Mouse (Mus musculus) MEL (cell line): ENCODE data around the gene Gzme. TPM values are rescaled to one million over a fixed set of nuclear protein-coding genes. Genes with fewer than 3 reads are reported as not detected.
"Not testable (repeated sequence)": the region's sequence is repeated elsewhere in the genome, so short reads cannot be mapped to it uniquely, and the experiment has no call there.

ENCODE experiments used
- DNase-seq: peaks from one replicate; pipeline ENCODE4 v3.0.0; 2011; ENCODE audit warnings: low read depth, low spot score
- H3K27ac ChIP-seq: 2 replicates; pipeline ENCODE4 v1.5.1; 2012; ENCODE audit warnings: low read depth, mild to moderate bottlenecking, control low read depth, low read length, moderate library complexity; ENCODE audit not compliant: control insufficient read depth
- H3K27me3 ChIP-seq, 2 experiments: fragments of 150-350 bp in 1 of 2; sonication (generic) in 1 of 2; 2 replicates each; pipeline ENCODE4 v1.6.1; 2012; ENCODE audit warnings: low read length in 2 of 2, mild to moderate bottlenecking in 2 of 2, improper control_type of control experiment in 1 of 2, moderate library complexity in 1 of 2; ENCODE audit not compliant: insufficient read depth in 2 of 2, control insufficient read depth in 1 of 2
- H3K36me3 ChIP-seq, 2 experiments: 2 replicates each; pipeline ENCODE4 v1.6.1; 2012 to 2014; ENCODE audit warnings: low read length in 2 of 2, improper control_type of control experiment in 1 of 2, inconsistent platforms in 1 of 2, mild to moderate bottlenecking in 1 of 2; ENCODE audit not compliant: insufficient read depth in 2 of 2, control insufficient read depth in 1 of 2
- H3K4me1 ChIP-seq, 2 experiments: fragments of 150-350 bp in 1 of 2; sonication (generic) in 1 of 2; 2 replicates each; pipeline ENCODE4 v1.6.1; 2012; ENCODE audit warnings: low read length in 2 of 2, improper control_type of control experiment in 1 of 2, mild to moderate bottlenecking in 1 of 2; ENCODE audit not compliant: insufficient read depth in 2 of 2, control insufficient read depth in 1 of 2
- H3K4me3 ChIP-seq, 2 experiments: fragments of 150-350 bp in 1 of 2; sonication (generic) in 1 of 2; 2 replicates each; pipeline ENCODE4 v1.5.1; 2012; ENCODE audit warnings: low read depth in 2 of 2, low read length in 2 of 2, mild to moderate bottlenecking in 2 of 2, moderate library complexity in 2 of 2, control low read depth in 1 of 2, improper control_type of control experiment in 1 of 2; ENCODE audit not compliant: control insufficient read depth in 1 of 2, insufficient read depth in 1 of 2
- H3K79me2 ChIP-seq: 2 replicates; pipeline ENCODE4 v1.6.1; 2012; ENCODE audit warnings: mild to moderate bottlenecking, low read length, moderate library complexity; ENCODE audit not compliant: control insufficient read depth, poor library complexity, insufficient read depth
- H3K9ac ChIP-seq: 2 replicates; pipeline ENCODE4 v1.6.1; 2012; ENCODE audit warnings: low read depth, mild to moderate bottlenecking, control low read depth, low read length, moderate library complexity; ENCODE audit not compliant: control insufficient read depth, poor library complexity, severe bottlenecking
- H3K9me3 ChIP-seq: fragments of 150-350 bp; sonication (generic); replicated peaks from 2 replicates; pipeline ENCODE4 v1.6.1; 2012; ENCODE audit warnings: mild to moderate bottlenecking, low read length, improper control_type of control experiment, moderate library complexity; ENCODE audit not compliant: insufficient read depth
- CTCF ChIP-seq, 3 experiments: IDR thresholded peaks in 2 of 3; conservative IDR thresholded peaks in 1 of 3; 2 replicates each; pipeline ENCODE4 v1.5.1; 2011 to 2012; ENCODE audit warnings: low read length in 3 of 3, low read depth in 2 of 3, mild to moderate bottlenecking in 2 of 3, improper control_type of control experiment in 1 of 3, inconsistent platforms in 1 of 3, mixed read lengths in 1 of 3, moderate library complexity in 1 of 3; ENCODE audit not compliant: control insufficient read depth in 1 of 3, insufficient read depth in 1 of 3, poor library complexity in 1 of 3, severe bottlenecking in 1 of 3
- ELF1 ChIP-seq: IDR thresholded peaks from 2 replicates; pipeline ENCODE4 v1.6.1; 2014; ENCODE audit warnings: low read depth, mild to moderate bottlenecking, inconsistent platforms, low read length, improper control_type of control experiment, moderate library complexity
- EP300 ChIP-seq, 2 experiments: IDR thresholded peaks; 2 replicates each; pipeline ENCODE4 v1.6.1; 2011; ENCODE audit warnings: improper control_type of control experiment in 2 of 2, low read length in 2 of 2, low read depth in 1 of 2, mild to moderate bottlenecking in 1 of 2
- GABPA ChIP-seq: IDR thresholded peaks from 2 replicates; pipeline ENCODE4 v1.6.1; 2012; ENCODE audit warnings: low read depth, mild to moderate bottlenecking, inconsistent platforms, low read length, improper control_type of control experiment, moderate library complexity
- GATA1 ChIP-seq: IDR thresholded peaks from 2 replicates; pipeline ENCODE4 v1.6.1; 2011; ENCODE audit warnings: low read depth, low read length, improper control_type of control experiment
- KAT2A ChIP-seq: conservative IDR thresholded peaks from 2 replicates; pipeline ENCODE4 v1.6.1; 2012; ENCODE audit warnings: low read depth, low read length, improper control_type of control experiment, inconsistent platforms
- MAFK ChIP-seq: IDR thresholded peaks from 2 replicates; pipeline ENCODE4 v1.6.1; 2011; ENCODE audit warnings: low read depth, mild to moderate bottlenecking, low read length, improper control_type of control experiment, borderline replicate concordance
- MAX ChIP-seq: IDR thresholded peaks from 2 replicates; pipeline ENCODE4 v1.6.1; 2011; ENCODE audit warnings: low read length, improper control_type of control experiment
- MEF2A ChIP-seq: IDR thresholded peaks from 2 replicates; pipeline ENCODE4 v1.6.1; 2014; ENCODE audit warnings: low read depth, mild to moderate bottlenecking, inconsistent platforms, low read length, improper control_type of control experiment; ENCODE audit not compliant: poor library complexity, insufficient replicate concordance, severe bottlenecking; ENCODE audit errors: extremely low read depth
- NRF1 ChIP-seq: IDR thresholded peaks from 2 replicates; pipeline ENCODE4 v1.6.1; 2014; ENCODE audit warnings: low read depth, mild to moderate bottlenecking, inconsistent platforms, low read length, improper control_type of control experiment, moderate library complexity; ENCODE audit not compliant: poor library complexity, insufficient read depth, severe bottlenecking
- POLR2A ChIP-seq, 2 experiments: IDR thresholded peaks; 2 replicates each; pipeline ENCODE4 v1.6.1; 2011 to 2012; ENCODE audit warnings: low read length in 2 of 2, mild to moderate bottlenecking in 2 of 2, control low read depth in 1 of 2, improper control_type of control experiment in 1 of 2, low read depth in 1 of 2, moderate library complexity in 1 of 2; ENCODE audit not compliant: control insufficient read depth in 1 of 2, insufficient read depth in 1 of 2, poor library complexity in 1 of 2
- POLR2AphosphoS5 ChIP-seq: IDR thresholded peaks from 2 replicates; pipeline ENCODE4 v1.6.1; 2012; ENCODE audit warnings: low read depth, borderline replicate concordance, mild to moderate bottlenecking, inconsistent platforms, low read length, moderate library complexity, mixed read lengths
- SMC3 ChIP-seq: IDR thresholded peaks from 2 replicates; pipeline ENCODE4 v1.6.1; 2011; ENCODE audit warnings: low read depth, low read length, improper control_type of control experiment
- USF2 ChIP-seq, 2 experiments: IDR thresholded peaks; 2 replicates each; pipeline ENCODE4 v1.6.1; 2011 to 2012; ENCODE audit warnings: improper control_type of control experiment in 2 of 2, low read length in 2 of 2, borderline replicate concordance in 1 of 2, inconsistent platforms in 1 of 2, low read depth in 1 of 2, mild to moderate bottlenecking in 1 of 2; ENCODE audit not compliant: insufficient read depth in 1 of 2
- ZC3H11A ChIP-seq: IDR thresholded peaks from 2 replicates; pipeline ENCODE4 v1.6.1; 2012; ENCODE audit warnings: low read depth, mild to moderate bottlenecking, inconsistent platforms, low read length, improper control_type of control experiment
- ZMIZ1 ChIP-seq: IDR thresholded peaks from 2 replicates; pipeline ENCODE4 v1.6.1; 2012; ENCODE audit warnings: low read depth, mild to moderate bottlenecking, inconsistent platforms, low read length, improper control_type of control experiment, moderate library complexity
- polyA plus RNA-seq, 2 experiments: library from polyadenylated mRNA; stranded (reverse) in 1 of 2; unstranded in 1 of 2; fragments of >175 nt in 1 of 2; fragments of >200 nt in 1 of 2; gene quantifications; 2 replicates each; pipeline versions ENCODE4 v1.2.1 to v1.2.4; 2012; ENCODE audit warnings: low replicate concordance in 2 of 2, low read depth in 1 of 2; ENCODE audit not compliant: insufficient read length in 2 of 2, insufficient read depth in 1 of 2, missing spikeins in 1 of 2
- total RNA-seq: library from RNA; depleted of rRNA; stranded (reverse); fragments of 300-350 nt; gene quantifications from 2 replicates; pipeline ENCODE4 v1.2.3, GENCODE M21; 2012

Gzme gene
- total and polyA plus RNA-seq, 3 experiments, result not detected

GRCm38 (mm10) chr14:56155340-56155739 lies 34.9 kb upstream of the Gzme start:
- no peak overlapping the region for H3K9ac ChIP-seq
- no peak for TF ChIP-seq ELF1
- TF ChIP-seq MAX, result no peak
- TF ChIP-seq POLR2AphosphoS5, result no peak
- TF ChIP-seq ZC3H11A, result no peak
- TF ChIP-seq CTCF (IDR thresholded peaks at IDR 0.05 in 2 of 3, conservative IDR thresholded peaks at IDR 0.05 in 1 of 3; ENCODE audit: control insufficient read depth in 1 of 3, insufficient read depth in 1 of 3, low read depth in 2 of 3, low read length in 3 of 3, poor library complexity in 1 of 3, severe bottlenecking in 1 of 3), result peak; percentile 55 to 65 (median 57)
- TF ChIP-seq SMC3, result peak; percentile 25
- no peak for TF ChIP-seq ZMIZ1
- no peak for TF ChIP-seq KAT2A
- no peak for TF ChIP-seq NRF1
- no peak for TF ChIP-seq MEF2A
- TF ChIP-seq POLR2A (IDR thresholded peaks at IDR 0.05; ENCODE audit: control insufficient read depth in 1 of 2, insufficient read depth in 1 of 2, low read depth in 1 of 2, low read length in 2 of 2, poor library complexity in 1 of 2), result no peak
- no peak for TF ChIP-seq GATA1
- no peak for TF ChIP-seq EP300 (IDR thresholded peaks at IDR 0.05; ENCODE audit: low read depth in 1 of 2, low read length in 2 of 2)
- TF ChIP-seq GABPA, result no peak
- no peak for TF ChIP-seq MAFK
- no peak for TF ChIP-seq USF2 (IDR thresholded peaks at IDR 0.05; ENCODE audit: borderline replicate concordance in 1 of 2, insufficient read depth in 1 of 2, low read depth in 1 of 2, low read length in 2 of 2)
- no peak overlapping the region for H3K27ac ChIP-seq
- H3K4me1 ChIP-seq, result no peaks in the 10 kb centered on the region
- H3K36me3 ChIP-seq, result no peaks in the 10 kb centered on the region
- peak; percentile 29 for DNase-seq
- peaks cover 0 to 3% of the 10 kb centered on the region in 2 experiments; a peak in 2 of 4 replicates for H3K27me3 ChIP-seq
- H3K79me2 ChIP-seq, result no peaks in the 10 kb centered on the region
- no peaks in the 10 kb centered on the region for H3K9me3 ChIP-seq
- H3K4me3 ChIP-seq, result no peak overlapping the region

GRCm38 (mm10) chr14:56133675-56134074 lies 13.2 kb upstream of the Gzme start:
- H3K4me1 ChIP-seq, H3K4me3 ChIP-seq, H3K36me3 ChIP-seq, H3K27ac ChIP-seq, H3K9ac ChIP-seq, H3K27me3 ChIP-seq, DNase-seq, H3K9me3 ChIP-seq, H3K79me2 ChIP-seq: not testable (repeated sequence)

- not testable (repeated sequence) for H3K79me2 ChIP-seq, H3K4me1 ChIP-seq, H3K9ac ChIP-seq, H3K4me3 ChIP-seq, H3K27me3 ChIP-seq, H3K27ac ChIP-seq, DNase-seq, H3K9me3 ChIP-seq, H3K36me3 ChIP-seq
These were observed 12.1 kb upstream of the Gzme start, which contains the start of gene Gzmd for GRCm38 (mm10) chr14:56132508-56132907. TSS of gene Gzmd (minus strand) at chr14:56132608.
